Mouse (Mus musculus) gastrocnemius, postnatal 25 days (tissue): ENCODE data around the gene Ahsa2. TPM values are rescaled to one million over a fixed set of nuclear protein-coding genes. Genes with fewer than 3 reads are reported as not detected.
"Not testable (repeated sequence)": the region's sequence is repeated elsewhere in the genome, so short reads cannot be mapped to it uniquely, and the experiment has no call there.

Experiments
- DNase-seq: peaks from one replicate; pipeline ENCODE4 v3.0.0; 2022
- long read RNA-seq, 2 experiments: library from polyadenylated mRNA; stranded (forward); transcript quantifications; one replicate each; pipeline ENCODE4 v2.0.0; 2021
- microRNA-seq, 2 experiments: library from miRNA; unstranded; fragments of <30 nt; microRNA quantifications; one replicate each; pipeline ENCODE4 v1.2.0; 2021; ENCODE audit warnings: borderline replicate concordance in 2 of 2
- total RNA-seq, 2 experiments: library from RNA; stranded (reverse); gene quantifications; 1 replicate in 1 of 2; 2 replicates in 1 of 2; pipeline ENCODE4 v1.2.3; 2021

Gene Ahsa2
- 10 to 100 TPM; 31.7 to 41.4 TPM for total RNA-seq
- long read RNA-seq, experiment 1, transcript Ahsa2-201 (9 exons, 3,023 nt), result major isoform, 34 of 36 reads
- long read RNA-seq, experiment 1, partial matches to known transcripts, result 0 of 36 reads
- long read RNA-seq, experiment 1, other reads (novel, unspliced or antisense), result 1 of 36 reads
- long read RNA-seq, experiment 2, transcript Ahsa2-201 (9 exons, 3,023 nt), result major isoform, 27 of 33 reads
- long read RNA-seq, experiment 2, partial matches to known transcripts, result 1 of 33 reads
- long read RNA-seq, experiment 2, other reads (novel, unspliced or antisense), result 5 of 33 reads

GRCm38 (mm10) chr11:23497718-23498509, at the start of gene Ahsa2:
Gene Ahsa2, minus strand, starts transcription at chr11:23498030.
- DNase-seq, result peak; percentile 98

GRCm38 (mm10) chr11:23537446-23537845, 39.6 kb upstream of the Ahsa2 start:
- DNase-seq, result no peak

GRCm38 (mm10) chr11:23520473-23521205, 22.8 kb upstream of the Ahsa2 start, which contains the start of gene 1700093K21Rik:
Gene 1700093K21Rik, minus strand, starts transcription at chr11:23521155.
- DNase-seq, result no peak

GRCm38 (mm10) chr11:23518981-23519380, 21.2 kb upstream of the Ahsa2 start:
- no peak for DNase-seq

- DNase-seq, result no peak
These were observed 17.5 kb upstream of the Ahsa2 start for GRCm38 (mm10) chr11:23515315-23515714.

- DNase-seq, result not testable (repeated sequence)
These were observed 17.0 kb upstream of the Ahsa2 start for GRCm38 (mm10) chr11:23514785-23515184.

- not testable (repeated sequence) for DNase-seq
These were observed 7.0 kb upstream of the Ahsa2 start for GRCm38 (mm10) chr11:23504801-23505200.

- DNase-seq, result no peak
These were observed 779 bp upstream of the Ahsa2 start for GRCm38 (mm10) chr11:23498609-23499008.

- DNase-seq, result no peak
These were observed 504 bp downstream of the Ahsa2 start for GRCm38 (mm10) chr11:23497335-23497717.

- DNase-seq, result no peak
These were observed 1.2 kb downstream of the Ahsa2 start for GRCm38 (mm10) chr11:23496661-23497060.

GRCm38 (mm10) chr11:23495231-23495630, 2.6 kb downstream of the Ahsa2 start:
- DNase-seq, result no peak

- no peak for DNase-seq
These were observed 5.6 kb downstream of the Ahsa2 start for GRCm38 (mm10) chr11:23492048-23492790.

GRCm38 (mm10) chr11:23489955-23490354, 7.9 kb downstream of the Ahsa2 start:
- no peak for DNase-seq

GRCm38 (mm10) chr11:23465862-23466261, 32.0 kb downstream of the Ahsa2 start:
- DNase-seq, result not testable (repeated sequence)

Small RNAs within 50 kb of the gene (microRNA-seq; reads per million reads assigned to microRNA genes)
- gene Gm47279, result 0 reads per million in 2 experiments

Other genes starting within 250 kb of the Ahsa2 start
- 10 to 100 TPM; 23.7 to 24.5 TPM for gene Xpo1, start 242.0 kb downstream of the Ahsa2 start, total RNA-seq
- gene Usp34, start 191.1 kb downstream of the Ahsa2 start, total RNA-seq, result 10 to 100 TPM; 30.2 to 35.4 TPM
- gene 1700093K21Rik, start 23.1 kb upstream of the Ahsa2 start, total RNA-seq, result not detected
- 10 to 100 TPM; 11.7 to 13.2 TPM for gene 0610010F05Rik, start 135.6 kb upstream of the Ahsa2 start, total RNA-seq
- gene Pus10, start 167.6 kb upstream of the Ahsa2 start, total RNA-seq, result 10 to 100 TPM; 11.0 to 13.9 TPM
- gene Pex13, start 167.9 kb upstream of the Ahsa2 start, total RNA-seq, result 10 to 100 TPM; 15.3 to 19.2 TPM